Mouse (Mus musculus) layer of hippocampus, postnatal 36 days (tissue): ENCODE measurements around the gene Mars. TPM values are rescaled to one million over a fixed set of nuclear protein-coding genes. Genes with fewer than 3 reads are reported as not detected.

ENCODE experiments used
- DNase-seq, 2 experiments: peaks; one replicate each; pipeline ENCODE4 v3.0.0; 2022
- total RNA-seq, 2 experiments: library from RNA; stranded (reverse); gene quantifications; 2 replicates each; pipeline ENCODE4 v1.2.3; 2021

Gene Mars
- total RNA-seq, 2 experiments from 2014 or later = 56.1 to 56.4 TPM

DNA sequence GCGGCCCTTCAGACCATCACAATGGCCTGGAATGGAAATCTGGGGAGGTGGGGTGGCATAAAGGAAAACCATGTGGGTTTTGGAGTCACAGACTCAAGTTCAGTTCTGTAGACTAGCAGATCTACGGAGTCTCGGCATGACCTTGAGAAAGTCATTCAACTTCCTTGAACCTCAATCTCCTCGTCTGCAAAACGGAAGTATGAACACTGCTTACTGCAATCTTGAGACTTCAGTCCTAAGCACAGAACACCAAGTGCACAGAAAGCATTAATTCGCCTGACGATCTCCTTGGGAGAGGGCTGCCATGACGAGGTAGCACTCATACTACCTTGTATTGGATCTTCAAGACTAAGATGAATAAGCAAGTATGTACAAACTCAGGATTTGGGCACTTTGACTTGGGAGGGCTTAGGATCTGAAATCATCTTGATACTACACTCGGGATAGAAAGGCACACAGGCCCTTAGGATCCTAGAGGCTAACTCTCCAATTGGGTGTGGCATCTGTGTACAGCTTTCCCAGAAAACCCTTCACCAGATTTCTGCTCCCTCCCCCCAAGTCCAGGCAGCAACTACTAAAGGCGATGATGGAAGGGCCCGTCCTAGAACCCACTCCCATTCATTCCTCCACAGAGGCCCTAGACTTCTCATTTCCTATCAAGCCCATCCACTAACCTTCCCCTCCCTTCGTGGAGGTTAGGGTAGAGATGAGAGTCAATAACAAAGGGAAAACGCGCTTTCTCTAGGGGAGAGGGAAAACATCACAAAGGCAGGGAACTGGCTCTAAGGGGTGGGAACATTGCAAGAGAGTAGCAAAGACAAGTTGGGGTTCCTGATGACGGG lies 49.7 kb downstream of the Mars start:
- no peak for DNase-seq

GRCm38 (mm10) chr10:127258489-127258888 lies 53.1 kb downstream of the Mars start:
- DNase-seq = no peak

DNA sequence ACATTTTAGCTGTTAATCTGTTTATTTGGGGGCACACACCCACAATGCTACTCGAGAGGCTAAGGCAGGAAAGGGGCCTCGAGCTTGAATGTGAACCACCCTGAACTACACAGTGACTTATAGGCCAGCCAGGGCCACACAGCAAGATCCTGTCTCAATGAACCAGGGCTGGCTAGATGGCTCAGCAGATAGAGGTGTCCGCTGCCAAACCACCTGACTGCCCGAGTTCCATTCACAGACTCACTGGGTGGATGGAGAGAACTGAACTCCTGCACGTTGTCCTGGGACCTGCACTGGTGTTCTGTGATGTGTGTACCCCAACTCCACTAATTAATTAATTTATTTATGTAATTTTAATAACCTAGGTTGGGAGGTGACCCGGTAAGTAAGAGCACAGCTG lies 53.8 kb downstream of the Mars start:
- DNase-seq = no peak

GRCm38 (mm10) chr10:127255625-127256345 lies 55.8 kb downstream of the Mars start:
- DNase-seq = no peak

DNA sequence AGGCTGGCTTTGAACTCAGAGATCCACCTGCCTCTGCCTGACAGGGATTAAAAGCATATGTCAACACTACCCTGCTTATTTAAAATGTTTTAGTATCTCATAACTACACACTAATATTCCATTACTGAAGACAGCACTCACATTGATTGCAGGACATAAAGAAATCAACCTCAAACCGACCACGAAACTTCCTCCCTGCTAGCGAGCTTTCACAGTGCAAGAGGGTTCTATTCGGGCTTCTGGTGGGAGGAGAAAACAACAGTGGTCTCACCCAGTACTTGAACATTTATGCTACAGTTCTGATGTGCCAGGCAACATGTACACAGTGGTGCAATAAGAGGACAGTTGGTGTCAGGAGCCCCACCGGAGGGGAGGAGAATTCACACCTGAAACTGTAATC lies 60.8 kb downstream of the Mars start:
- DNase-seq = no peak

Other genes with a start within 250 kb of the Mars start
- gene Cdk4, start 248.3 kb downstream of the Mars start, total RNA-seq = 10 to 100 TPM; 93.5 to 97.5 TPM
- 10 to 100 TPM; 57.4 to 61.5 TPM for gene Tspan31, start 241.5 kb downstream of the Mars start, total RNA-seq
- gene Agap2, start 236.5 kb downstream of the Mars start, total RNA-seq = 100 to 1,000 TPM; 778 to 800 TPM
- gene Os9, start 190.7 kb downstream of the Mars start, total RNA-seq = 10 to 100 TPM; 97.5 to 99.3 TPM
- gene B4galnt1, start 146.6 kb downstream of the Mars start, total RNA-seq = 100 to 1,000 TPM; 115 to 123 TPM
- 10 to 100 TPM; 15.6 to 27.2 TPM for gene Slc26a10, start 131.1 kb downstream of the Mars start, total RNA-seq
- gene Arhgef25, start 121.7 kb downstream of the Mars start, total RNA-seq = 100 to 1,000 TPM; 359 to 363 TPM
- gene Dtx3, start 116.1 kb downstream of the Mars start, total RNA-seq = 100 to 1,000 TPM; 238 TPM
- gene Pip4k2c, start 100.2 kb downstream of the Mars start, total RNA-seq = 10 to 100 TPM; 91.1 to 95.7 TPM
- gene Kif5a, start 48.4 kb downstream of the Mars start, total RNA-seq = 100 to 1,000 TPM; 715 to 742 TPM
- gene Dctn2, start 45.4 kb downstream of the Mars start, total RNA-seq = 100 to 1,000 TPM; 254 to 258 TPM
- 10 to 100 TPM; 36.5 to 52.5 TPM for gene Mbd6, start 22.8 kb downstream of the Mars start, total RNA-seq
- gene Arhgap9, start 10.2 kb upstream of the Mars start, total RNA-seq = 1 to 10 TPM in 1 of 2 experiments, under 1 TPM in 1; 0.86 to 1.0 TPM
- gene Gli1, start 30.2 kb upstream of the Mars start, total RNA-seq = 1 to 10 TPM; 2.4 to 3.2 TPM
- gene Inhbe, start 42.6 kb upstream of the Mars start, total RNA-seq = not detected
- gene Inhbc, start 58.6 kb upstream of the Mars start, total RNA-seq = not detected
- 100 to 1,000 TPM; 153 to 163 TPM for gene R3hdm2, start 68.5 kb upstream of the Mars start, total RNA-seq
- gene Stac3, start 189.9 kb upstream of the Mars start, total RNA-seq = 1 to 10 TPM; 3.0 to 3.7 TPM
- 1 to 10 TPM; 3.5 to 4.8 TPM for gene Ndufa4l2, start 203.2 kb upstream of the Mars start, total RNA-seq
- gene Shmt2, start 210.7 kb upstream of the Mars start, total RNA-seq = 10 to 100 TPM; 27.4 to 29.9 TPM
- gene Nxph4, start 222.8 kb upstream of the Mars start, total RNA-seq = 1 to 10 TPM; 1.3 to 1.7 TPM